Mouse (Mus musculus) layer of hippocampus, postnatal 10 days (tissue): ENCODE measurements at regions not wholly inside any gene's neighbourhood (a gene's known extent, or its start where the extent isn't known, plus 50 kb on each side); places are given as distances from the start of the nearest gene placed in this dataset.

Experiments used
- DNase-seq, 2 experiments: peaks; one replicate each; pipeline ENCODE4 v3.0.0; 2021; ENCODE audit warnings: low spot score in 2 of 2

- no peak for DNase-seq
Observed at GRCm38 (mm10) chrX:109686502-109687130, 490.1 kb downstream of the Gm6377 start.

GRCm38 (mm10) chrX:109734961-109735537 is 538.5 kb downstream of the Gm6377 start:
- DNase-seq: peak; percentile 6 to 20

GRCm38 (mm10) chrX:109735967-109736366 is 539.4 kb downstream of the Gm6377 start:
- DNase-seq: no peak
